Mouse (Mus musculus) midbrain, embryonic 10.5 days (tissue): ENCODE results near the gene Meig1. TPM values are rescaled to one million over a fixed set of nuclear protein-coding genes. Genes with fewer than 3 reads are reported as not detected.

ENCODE experiments used
- DNase-seq: peaks from one replicate; pipeline ENCODE4 v3.0.0-alpha.2; 2017; ENCODE audit warnings: low spot score
- H3K27ac ChIP-seq: fragments of 300-500 bp; sonication (generic); replicated peaks from 2 replicates; pipeline ENCODE4 v1.5.1; 2016; ENCODE audit warnings: mild to moderate bottlenecking
- H3K27me3 ChIP-seq: fragments of 300-500 bp; sonication (generic); 2 replicates; pipeline ENCODE4 v1.6.1; 2016; ENCODE audit warnings: low read depth, mild to moderate bottlenecking; ENCODE audit not compliant: poor library complexity, severe bottlenecking
- H3K36me3 ChIP-seq: fragments of 300-500 bp; sonication (generic); 2 replicates; pipeline ENCODE4 v1.6.1; 2016; ENCODE audit warnings: mild to moderate bottlenecking, moderate library complexity
- H3K4me1 ChIP-seq: fragments of 300-500 bp; sonication (generic); 2 replicates; pipeline ENCODE4 v1.6.1; 2016
- H3K4me3 ChIP-seq: fragments of 300-500 bp; sonication (generic); 2 replicates; pipeline ENCODE4 v1.5.1; 2016; ENCODE audit warnings: mild to moderate bottlenecking, moderate library complexity
- H3K9me3 ChIP-seq: fragments of 300-500 bp; sonication (generic); replicated peaks from 2 replicates; pipeline ENCODE4 v1.6.1; 2016; ENCODE audit warnings: mild to moderate bottlenecking
- WGBS: fragments of 180-500 bp; shearing (Covaris S2); methylation state at CpG from one replicate; pipeline ENCODE4 v1.1.7; 2016; 5-methylcytosine and 5-hydroxymethylcytosine counted together
- polyA plus RNA-seq: library from polyadenylated mRNA; unstranded; fragments of >200 nt; fragmentation: Nextera tagmentation; extraction: Ambion mirVana; gene quantifications from 2 replicates; pipeline ENCODE4 v1.2.1, GENCODE M21; 2016

Meig1 gene
- polyA plus RNA-seq: not detected in 2 replicates

DNA sequence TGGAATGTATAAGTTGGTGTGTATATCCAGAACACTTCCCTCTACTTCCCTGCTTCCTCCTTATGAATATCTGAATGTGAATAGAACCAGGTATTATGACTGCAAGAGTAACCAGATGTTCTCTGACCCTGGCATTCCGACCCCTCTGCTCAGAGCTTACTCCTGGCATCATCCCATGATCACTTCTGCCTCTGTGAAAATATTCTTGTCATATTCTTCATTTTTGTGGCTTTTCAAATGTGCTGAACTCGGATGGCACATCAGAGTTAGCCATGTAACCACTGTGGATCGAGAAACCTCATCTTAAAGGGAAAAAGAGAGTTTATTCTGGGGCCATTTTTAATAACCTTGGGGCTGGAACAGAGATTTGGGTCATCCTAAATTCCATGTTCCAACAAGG is at the start of gene Meig1:
Gene Meig1, minus strand, starts transcription at position 101 of the 400 bp plus-strand sequence.
- Histone ChIP-seq H3K27me3 (peaks cover 10% of the 10 kb centered on the region), H3K4me3 (peak within 1 kb of the TSS; percentile 79; the same call in 1 of the 2 replicates), H3K27ac (no peak within 1 kb of the TSS), H3K9me3 (no peaks in the 10 kb centered on the region), H3K36me3 (no peaks in the 10 kb centered on the region), H3K4me1 (peaks cover 38% of the 10 kb centered on the region)
- 74% methylated on average over 3 of the region's 3 CpGs for WGBS
- no peak for DNase-seq

DNA sequence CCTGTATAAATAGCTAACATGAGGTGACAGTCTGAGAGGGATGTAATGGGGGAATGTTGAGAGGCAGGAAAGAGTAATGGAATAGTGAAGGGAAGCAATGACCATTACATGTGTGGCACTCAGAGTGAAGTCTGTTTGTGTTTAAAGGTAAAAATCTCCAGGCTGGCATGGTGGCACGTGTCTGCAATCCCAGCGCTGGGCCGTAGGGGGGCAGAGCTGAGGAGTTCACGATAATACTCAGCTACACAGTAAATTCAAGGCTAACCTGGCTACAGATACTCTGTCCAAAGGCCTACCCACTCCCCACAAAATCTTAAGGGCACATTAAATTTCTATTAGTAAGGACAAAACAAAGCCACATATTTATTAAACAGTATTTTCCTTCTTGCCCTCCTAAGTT is 34.1 kb upstream of the Meig1 start:
- no peaks in the 10 kb centered on the region for H3K4me1 ChIP-seq
- H3K27me3 ChIP-seq: no peaks in the 10 kb centered on the region
- no peak overlapping the region for H3K27ac ChIP-seq
- WGBS: 91% methylated on average over 4 of the region's 4 CpGs
- peaks cover 98% of the 10 kb centered on the region for H3K36me3 ChIP-seq
- no peaks in the 10 kb centered on the region for H3K9me3 ChIP-seq
- no peak for DNase-seq
- no peak overlapping the region for H3K4me3 ChIP-seq

DNA sequence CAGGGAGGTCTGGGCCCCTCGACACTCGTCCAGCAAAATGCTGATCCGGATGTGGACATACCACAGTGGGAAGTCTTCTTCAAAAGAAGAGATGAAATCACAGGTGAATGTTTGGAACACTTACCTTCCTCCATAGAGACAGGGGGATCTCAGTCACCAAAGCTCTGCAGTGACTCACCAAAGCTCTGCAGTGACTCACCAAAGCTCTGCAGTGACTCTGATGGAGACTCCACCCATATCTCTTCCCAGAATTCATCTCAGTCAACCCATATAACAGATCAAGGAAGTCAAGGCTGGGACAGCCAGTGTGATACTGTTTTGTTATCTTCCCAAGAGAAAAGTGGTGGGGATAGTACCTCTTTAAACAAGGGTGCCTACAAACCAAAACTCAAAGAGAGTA is 30.6 kb upstream of the Meig1 start:
- Histone ChIP-seq H3K27ac (no peak overlapping the region), H3K4me3 (no peak overlapping the region), H3K27me3 (no peaks in the 10 kb centered on the region), H3K9me3 (no peaks in the 10 kb centered on the region), H3K4me1 (no peaks in the 10 kb centered on the region; the same call in 1 of the 2 replicates), H3K36me3 (peaks cover 79% of the 10 kb centered on the region)
- 90% methylated on average over 3 of the region's 3 CpGs for WGBS
- DNase-seq: no peak

DNA sequence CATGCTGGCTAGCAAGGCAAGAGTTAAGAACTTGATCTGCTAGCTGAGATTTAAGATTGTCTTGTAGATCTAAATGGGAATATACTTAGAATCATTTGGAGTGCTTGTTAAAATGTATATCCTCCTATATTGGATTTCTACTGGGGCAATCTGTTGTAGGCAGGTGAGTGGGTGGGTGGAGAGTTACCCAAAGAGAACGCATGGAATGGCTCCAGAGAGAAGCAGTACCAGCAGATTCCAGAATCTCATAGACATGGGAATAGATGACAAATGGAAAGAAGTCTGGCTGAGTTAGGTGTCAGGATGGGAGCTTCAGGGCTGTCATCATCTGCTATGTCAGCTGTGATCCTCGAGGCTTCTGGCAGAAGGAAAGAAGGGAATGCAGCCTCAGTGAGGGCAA is 27.0 kb upstream of the Meig1 start:
- Histone ChIP-seq H3K27ac (no peak overlapping the region), H3K36me3 (peaks cover 52% of the 10 kb centered on the region), H3K27me3 (no peaks in the 10 kb centered on the region), H3K4me3 (no peak overlapping the region), H3K4me1 (no peaks in the 10 kb centered on the region; the same call in 1 of the 2 replicates), H3K9me3 (no peaks in the 10 kb centered on the region)
- 89% methylated on average over 2 of the region's 2 CpGs for WGBS
- DNase-seq: no peak

DNA sequence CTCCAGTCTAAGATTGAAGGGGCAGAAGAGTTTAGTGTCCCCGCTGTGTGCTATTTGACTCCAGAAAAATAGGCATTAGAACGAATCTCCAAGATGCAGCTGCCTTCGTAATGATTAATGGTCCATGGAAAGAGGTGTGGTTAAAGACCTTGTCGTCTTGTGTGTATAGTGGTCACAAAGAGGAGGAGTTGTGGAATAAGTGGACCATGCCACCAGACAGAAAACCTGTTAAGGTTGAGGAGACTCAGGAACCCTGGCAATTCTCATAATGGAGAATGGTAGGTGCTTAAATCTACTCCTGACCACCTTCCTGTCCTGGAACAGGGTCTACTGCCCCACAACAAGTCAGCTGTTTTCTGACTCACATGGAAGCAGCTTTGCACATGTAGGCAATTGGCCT is 23.5 kb upstream of the Meig1 start:
- peaks cover 43% of the 10 kb centered on the region for H3K36me3 ChIP-seq

DNA sequence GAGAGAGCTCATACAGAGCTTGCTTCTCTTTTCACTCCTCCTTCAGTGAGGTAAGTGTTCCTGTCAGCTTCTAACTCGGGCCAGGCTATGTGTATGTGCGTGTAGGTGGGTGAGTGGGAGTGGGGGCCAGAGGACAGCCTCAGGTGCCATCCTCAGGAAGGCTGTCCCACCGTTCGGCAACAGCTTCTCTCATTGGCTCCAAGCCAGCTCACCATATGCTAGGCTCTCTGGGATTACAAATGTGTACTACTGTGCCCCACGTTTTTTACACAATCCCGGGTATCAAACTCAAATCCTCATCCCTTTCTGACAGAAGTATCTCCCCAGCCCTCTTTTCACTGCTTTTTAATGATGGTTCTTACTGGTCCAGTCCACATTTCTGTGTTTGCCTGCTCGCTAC is 21.8 kb upstream of the Meig1 start:
- Histone ChIP-seq H3K27me3 (no peaks in the 10 kb centered on the region), H3K27ac (no peak overlapping the region), H3K4me3 (no peak overlapping the region), H3K36me3 (peaks cover 33% of the 10 kb centered on the region), H3K9me3 (no peaks in the 10 kb centered on the region), H3K4me1 (no peaks in the 10 kb centered on the region)
- DNase-seq: no peak
- 90% methylated on average over 7 of the region's 7 CpGs for WGBS

More for the DNA sequence above, 23.5 kb upstream of the Meig1 start:
- Histone ChIP-seq H3K9me3 (no peaks in the 10 kb centered on the region), H3K27ac (no peak overlapping the region), H3K4me1 (no peaks in the 10 kb centered on the region; the same call in 1 of the 2 replicates), H3K4me3 (no peak overlapping the region), H3K27me3 (no peaks in the 10 kb centered on the region)
- no peak for DNase-seq
- 80% methylated on average over 4 of the region's 4 CpGs for WGBS

DNA sequence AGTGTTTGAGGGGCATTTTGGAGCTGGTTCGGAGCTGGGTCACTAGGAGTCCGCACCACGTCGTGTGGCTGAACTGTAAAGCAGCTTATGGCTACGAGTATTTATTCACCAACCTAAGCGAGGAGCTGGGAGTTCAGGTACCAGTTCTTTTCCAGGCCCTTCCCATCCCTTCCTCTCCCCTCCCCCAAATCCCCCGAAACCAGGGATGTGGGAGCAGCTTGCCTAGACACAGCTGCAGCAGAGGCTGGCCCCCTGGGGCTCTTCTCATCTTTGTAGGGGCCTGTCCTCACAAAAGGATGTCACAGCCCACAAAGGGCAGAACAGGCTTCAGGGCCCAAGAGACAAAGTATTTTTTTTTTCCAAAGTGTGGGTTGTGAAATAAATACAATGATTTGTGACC is 15.5 kb upstream of the Meig1 start:
- Histone ChIP-seq H3K9me3 (no peaks in the 10 kb centered on the region), H3K36me3 (peaks cover 22% of the 10 kb centered on the region), H3K4me3 (no peak overlapping the region), H3K27ac (no peak overlapping the region), H3K4me1 (no peaks in the 10 kb centered on the region), H3K27me3 (no peaks in the 10 kb centered on the region)
- WGBS: 29% methylated on average over 7 of the region's 7 CpGs
- no peak for DNase-seq

DNA sequence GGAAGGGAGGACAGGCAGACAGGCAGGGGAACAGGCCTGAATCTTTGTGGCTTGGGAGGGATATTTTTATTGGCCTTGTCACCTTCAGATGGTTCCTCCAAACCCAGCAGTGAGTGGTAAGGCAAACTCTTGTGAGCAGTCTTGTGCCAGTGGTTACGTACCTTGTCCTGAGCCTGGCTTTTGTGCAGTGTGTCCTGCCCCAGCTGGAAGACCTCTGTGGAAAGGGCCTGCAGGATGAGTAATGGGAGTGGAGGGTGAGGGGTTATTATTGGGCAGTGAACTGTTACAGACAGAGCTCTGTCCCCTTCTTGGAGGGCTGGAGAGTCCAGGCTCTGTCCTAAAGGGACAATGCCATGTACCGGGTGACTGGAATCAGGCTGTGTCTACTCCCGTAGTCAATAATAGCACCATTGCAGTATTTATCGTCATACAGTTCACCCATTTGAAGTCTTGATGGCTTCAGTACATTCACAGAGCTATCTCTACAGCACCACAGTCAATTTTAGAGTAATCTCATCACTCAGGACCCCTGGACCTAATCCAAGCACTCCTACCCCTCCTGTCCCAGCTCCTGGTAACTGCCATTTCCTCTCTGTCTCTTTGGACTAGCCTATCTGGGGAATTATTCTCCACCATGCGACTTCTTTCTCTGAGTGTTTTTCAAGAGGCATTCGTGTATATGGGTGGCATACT is 13.1 kb upstream of the Meig1 start:
- no peak for DNase-seq
- no peak overlapping the region for H3K4me3 ChIP-seq
- H3K36me3 ChIP-seq: peaks cover 7% of the 10 kb centered on the region
- H3K27me3 ChIP-seq: no peaks in the 10 kb centered on the region
- H3K9me3 ChIP-seq: no peaks in the 10 kb centered on the region
- no peak overlapping the region for H3K27ac ChIP-seq
- 85% methylated on average over 6 of the region's 6 CpGs for WGBS
- no peaks in the 10 kb centered on the region for H3K4me1 ChIP-seq

DNA sequence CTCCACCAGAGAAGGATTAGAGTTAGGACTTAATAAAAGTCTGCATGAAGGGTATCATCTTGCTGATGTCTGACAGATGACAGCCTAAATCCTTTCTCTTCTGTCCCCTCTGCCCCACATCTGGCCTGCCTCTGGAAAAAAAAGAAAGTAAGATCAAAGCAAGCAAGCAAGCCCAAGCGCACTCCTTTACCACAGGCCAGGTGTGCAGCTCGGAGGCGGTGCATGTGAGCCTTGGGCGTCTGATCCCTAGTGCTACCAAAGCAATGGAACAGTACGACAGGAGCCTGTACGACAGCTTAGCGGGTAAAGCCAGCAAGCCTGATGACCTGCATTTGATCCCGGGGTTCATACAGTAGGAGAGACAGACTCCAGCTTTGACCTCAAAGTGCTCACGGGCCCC is 8.5 kb upstream of the Meig1 start:
- 93% methylated on average over 9 of the region's 9 CpGs for WGBS
- no peak for DNase-seq

DNA sequence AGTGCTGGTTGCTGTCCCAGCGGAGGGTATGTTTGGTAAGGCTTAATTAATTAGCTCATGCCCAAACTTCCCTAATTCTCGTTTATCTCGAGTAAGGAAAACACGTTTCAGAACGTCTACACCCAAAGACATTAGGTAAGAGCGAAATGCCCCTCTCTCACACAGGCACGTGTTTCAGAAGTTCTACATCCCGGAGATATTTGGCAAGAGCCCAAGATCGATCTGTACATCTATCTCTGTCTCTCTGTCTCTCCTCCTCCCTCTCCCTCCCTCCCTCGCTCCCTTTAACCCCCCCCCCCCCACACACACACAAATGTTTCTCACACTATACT is 2.1 kb upstream of the Meig1 start:
- Histone ChIP-seq H3K4me1 (peaks cover 29% of the 10 kb centered on the region), H3K4me3 (peak overlapping the region; percentile 79), H3K27me3 (no peaks in the 10 kb centered on the region), H3K9me3 (no peaks in the 10 kb centered on the region), H3K36me3 (peaks cover under 1% of the 10 kb centered on the region; the same call in 1 of the 2 replicates), H3K27ac (peak overlapping the region; percentile 68)
- DNase-seq: no peak
- 20% methylated on average over 9 of the region's 10 CpGs for WGBS

More for the DNA sequence above, 8.5 kb upstream of the Meig1 start:
- H3K4me1 ChIP-seq: no peaks in the 10 kb centered on the region
- H3K36me3 ChIP-seq: peaks cover 5% of the 10 kb centered on the region; the same call in 1 of the 2 replicates
- H3K4me3 ChIP-seq: no peak overlapping the region
- H3K9me3 ChIP-seq: no peaks in the 10 kb centered on the region
- H3K27ac ChIP-seq: no peak overlapping the region
- H3K27me3 ChIP-seq: no peaks in the 10 kb centered on the region

DNA sequence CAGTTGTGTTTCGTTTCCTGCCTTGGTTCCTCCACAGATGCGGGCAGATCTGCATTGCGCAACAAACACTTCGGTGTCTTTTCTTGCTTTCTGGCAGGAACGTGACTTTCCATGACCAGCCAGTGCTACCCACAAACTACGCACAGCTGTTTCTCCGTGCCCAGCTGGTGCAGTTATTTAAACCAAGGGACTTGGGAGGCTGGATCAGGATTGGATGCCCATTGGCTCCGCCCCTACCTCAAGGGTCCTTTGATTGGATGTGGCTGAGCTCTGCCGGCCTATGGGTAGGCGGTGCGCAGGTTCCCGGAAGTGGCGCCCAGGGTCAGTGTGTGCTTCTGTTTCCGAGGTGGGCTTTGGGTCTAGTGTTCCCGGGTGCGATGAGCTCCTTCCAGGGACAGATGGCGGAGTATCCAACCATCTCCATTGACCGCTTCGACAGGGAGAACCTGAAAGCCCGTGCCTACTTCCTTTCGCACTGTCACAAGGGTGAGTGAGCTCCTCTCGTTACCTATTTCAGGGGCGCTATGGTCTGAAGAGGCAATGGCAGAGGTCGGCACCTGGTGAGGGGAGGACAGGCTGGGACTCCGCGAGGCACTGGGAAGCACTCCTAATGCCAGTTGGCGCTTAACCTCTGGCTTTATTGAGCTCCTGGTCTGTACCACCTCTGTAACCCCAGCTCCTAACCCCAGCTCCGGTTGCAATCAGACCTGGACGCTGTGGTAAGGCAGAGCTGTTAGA is 1.6 kb upstream of the Meig1 start, which contains the start of gene Dclre1c:
Gene Dclre1c, plus strand, starts transcription at position 291 of the 738 bp plus-strand sequence.
- WGBS: 1% methylated on average over 29 of the region's 29 CpGs
- Histone ChIP-seq H3K27me3 (no peaks in the 10 kb centered on the region), H3K4me1 (peaks cover 32% of the 10 kb centered on the region), H3K36me3 (no peaks in the 10 kb centered on the region), H3K27ac (peak within 1 kb of the TSS; percentile 68), H3K9me3 (no peaks in the 10 kb centered on the region), H3K4me3 (peak within 1 kb of the TSS; percentile 79)
- peak; percentile 91 for DNase-seq

DNA sequence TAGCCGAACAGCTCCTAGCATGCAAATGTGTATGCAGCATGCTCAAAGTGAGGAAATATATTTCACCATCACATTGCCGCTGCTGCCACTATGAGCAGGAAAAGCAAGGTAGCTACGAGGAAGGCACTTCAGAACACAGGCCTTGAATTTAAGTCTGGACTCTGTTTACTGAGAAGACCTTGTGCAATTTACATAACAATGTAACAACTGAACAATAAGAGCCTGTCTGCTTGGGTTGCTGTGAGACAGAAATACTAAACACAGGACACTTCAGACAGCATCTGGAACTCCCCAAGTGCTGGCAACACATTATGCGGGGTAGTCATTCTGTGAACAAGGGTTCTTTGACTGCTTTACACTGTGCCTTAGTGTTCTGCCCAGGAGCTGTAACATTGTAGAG is 2.3 kb downstream of the Meig1 start:
- H3K4me3 ChIP-seq: no peak overlapping the region
- H3K9me3 ChIP-seq: no peaks in the 10 kb centered on the region
- DNase-seq: peak; percentile 17
- no peaks in the 10 kb centered on the region for H3K36me3 ChIP-seq
- H3K27me3 ChIP-seq: peaks cover 31% of the 10 kb centered on the region
- WGBS: 51% methylated on average over 4 of the region's 4 CpGs
- H3K4me1 ChIP-seq: peaks cover 38% of the 10 kb centered on the region
- H3K27ac ChIP-seq: no peak overlapping the region; the same call in 1 of the 2 replicates

DNA sequence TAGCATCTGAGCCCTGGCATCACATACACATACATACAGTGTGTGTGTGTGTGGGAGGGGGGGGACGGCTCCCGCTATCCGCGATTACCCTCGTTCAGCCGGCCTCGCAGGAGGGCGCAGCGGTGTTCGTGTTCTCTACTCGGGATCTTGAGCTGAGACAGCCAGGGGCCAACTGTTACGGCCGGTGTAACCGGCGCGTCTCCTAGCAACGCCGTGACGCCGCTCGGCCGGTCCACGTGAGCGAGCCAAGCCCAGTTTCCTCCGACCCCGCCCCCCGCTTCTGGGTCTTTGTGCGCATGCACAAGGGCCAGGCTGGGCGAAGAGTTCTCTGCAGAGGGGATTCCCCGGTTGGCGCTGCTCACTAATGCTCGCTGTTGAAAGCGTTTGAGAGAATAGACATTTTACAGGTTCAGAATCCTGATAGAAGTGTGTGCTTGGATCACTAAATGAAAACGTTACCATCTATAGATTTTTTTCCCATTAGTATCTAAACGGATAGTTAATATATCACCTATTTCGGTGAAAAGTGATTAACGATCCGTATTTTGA is 3.5 kb downstream of the Meig1 start:
- H3K4me3 ChIP-seq: peak overlapping the region; percentile 59
- DNase-seq: peak; percentile 96
- H3K36me3 ChIP-seq: no peaks in the 10 kb centered on the region
- WGBS: 4% methylated on average over 38 of the region's 38 CpGs
- H3K27me3 ChIP-seq: peaks cover 31% of the 10 kb centered on the region
- peak overlapping the region; percentile 52 for H3K27ac ChIP-seq
- no peaks in the 10 kb centered on the region for H3K9me3 ChIP-seq
- peaks cover 30% of the 10 kb centered on the region for H3K4me1 ChIP-seq
